Mouse (Mus musculus) intestine, embryonic 14.5 days (tissue): ENCODE data around the gene Spp2. TPM values are rescaled to one million over a fixed set of nuclear protein-coding genes. Genes with fewer than 3 reads are reported as not detected.

Experiments
- polyA plus RNA-seq: library from polyadenylated mRNA; unstranded; fragments of >200 nt; fragmentation: Nextera tagmentation; extraction: Ambion mirVana; gene quantifications from 2 replicates; pipeline ENCODE4 v1.2.1, GENCODE M21; 2014

Gene Spp2
- polyA plus RNA-seq, 1 experiment from 2014 or later = 0.88 TPM

Other genes starting within 250 kb of the Spp2 start
- gene Ugt1a5, start 240.9 kb upstream of the Spp2 start, polyA plus RNA-seq = 0.08 TPM in 1 of 2 replicates, not detected in the other
- gene Ugt1a2, start 206.4 kb upstream of the Spp2 start, polyA plus RNA-seq = 0.08 and 0.16 TPM in 2 replicates
- 8.0 and 9.8 TPM in 2 replicates for gene Dnajb3, start 201.2 kb upstream of the Spp2 start, polyA plus RNA-seq
- gene Ugt1a1, start 195.0 kb upstream of the Spp2 start, polyA plus RNA-seq = 1.9 and 3.3 TPM in 2 replicates
- gene Mroh2a, start 180.0 kb upstream of the Spp2 start, polyA plus RNA-seq = 1.1 and 2.8 TPM in 2 replicates
- gene Hjurp, start 129.3 kb upstream of the Spp2 start, polyA plus RNA-seq = 182 and 203 TPM in 2 replicates
- not detected in 2 replicates for gene Trpm8, start 129.3 kb upstream of the Spp2 start, polyA plus RNA-seq
- not detected in 2 replicates for gene Glrp1, start 103.1 kb downstream of the Spp2 start, polyA plus RNA-seq